Mouse (Mus musculus) bone marrow macrophage, adult 2 months (primary cell): ENCODE data around the gene Aprt.
"Not testable (repeated sequence)": the region's sequence is repeated elsewhere in the genome, so short reads cannot be mapped to it uniquely, and the experiment has no call there.

Experiments
- CTCF ChIP-seq: IDR thresholded peaks from 2 replicates; pipeline ENCODE4 v1.5.1; 2012; ENCODE audit warnings: low read depth, mild to moderate bottlenecking, low read length, moderate library complexity
- POLR2A ChIP-seq: IDR thresholded peaks from 2 replicates; pipeline ENCODE4 v1.6.1; 2012; ENCODE audit warnings: mild to moderate bottlenecking, low read depth, low read length, borderline replicate concordance

GRCm38 (mm10) chr8:122573176-122573575, 3.5 kb downstream of the Aprt start:
- TF ChIP-seq CTCF, POLR2A: not testable (repeated sequence)
